Mouse (Mus musculus) thymus, adult 2 months (tissue): ENCODE data around the gene Cdcp2.

ENCODE experiments used
- CTCF ChIP-seq: fragments of 200-500 bp; IDR thresholded peaks from 2 replicates; pipeline ENCODE4 v1.5.1; 2012; ENCODE audit warnings: mild to moderate bottlenecking, control low read depth, low read length, moderate library complexity, borderline replicate concordance; ENCODE audit not compliant: control insufficient read depth, poor library complexity, insufficient read depth; ENCODE audit errors: extremely low read depth
- POLR2A ChIP-seq: fragments of 200-500 bp; IDR thresholded peaks from 2 replicates; pipeline ENCODE4 v1.6.1; 2012; ENCODE audit warnings: mild to moderate bottlenecking, low read length, control low read depth, moderate library complexity; ENCODE audit not compliant: control insufficient read depth, poor library complexity, insufficient read depth; ENCODE audit errors: extremely low read depth

DNA sequence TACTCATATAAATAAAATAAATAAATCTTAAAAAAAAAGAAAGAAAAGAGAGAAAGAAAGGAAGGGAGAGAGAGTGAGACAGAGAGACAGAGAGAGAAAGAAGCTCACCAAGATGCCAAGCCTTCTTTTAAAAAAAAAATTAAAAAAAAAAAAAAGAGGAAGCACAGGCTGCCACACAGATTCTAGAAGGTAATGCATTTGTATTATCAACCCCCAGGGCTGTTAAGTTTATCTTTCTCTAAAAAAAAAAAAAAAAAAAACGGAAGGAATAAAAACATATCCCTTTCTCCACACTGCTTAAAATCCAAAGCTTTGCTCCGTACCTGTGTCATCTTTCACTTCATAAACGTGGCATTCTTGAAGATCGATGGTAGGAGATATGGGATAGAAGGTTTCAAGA, 35.1 kb upstream of the Cdcp2 start:
- TF ChIP-seq CTCF (no peak), POLR2A (no peak)
